Mouse (Mus musculus) thymus, adult 2 months (tissue): ENCODE measurements around the gene Clk1. TPM values are rescaled to one million over a fixed set of nuclear protein-coding genes. Genes with fewer than 3 reads are reported as not detected.

Experiments used
- DNase-seq: peaks from one replicate; pipeline ENCODE4 v3.0.0; 2021
- H3K27ac ChIP-seq: fragments of 200-500 bp; 2 replicates; pipeline ENCODE4 v1.5.1; 2012; ENCODE audit warnings: low read length, control low read depth; ENCODE audit not compliant: control insufficient read depth, insufficient read depth
- H3K27me3 ChIP-seq: fragments of 200-500 bp; 2 replicates; pipeline ENCODE4 v1.6.1; 2012; ENCODE audit warnings: mild to moderate bottlenecking, low read length, moderate library complexity, mixed read lengths; ENCODE audit not compliant: control insufficient read depth, insufficient read depth
- H3K36me3 ChIP-seq: fragments of 200-500 bp; 2 replicates; pipeline ENCODE4 v1.6.1; 2012; ENCODE audit warnings: mild to moderate bottlenecking, low read length, moderate library complexity; ENCODE audit not compliant: control insufficient read depth, insufficient read depth
- H3K4me1 ChIP-seq: fragments of 200-500 bp; replicated peaks from 2 replicates; pipeline ENCODE4 v1.6.1; 2012; ENCODE audit warnings: low read length; ENCODE audit not compliant: control insufficient read depth, insufficient read depth
- H3K4me3 ChIP-seq: fragments of 200-500 bp; 2 replicates; pipeline ENCODE4 v1.5.1; 2012; ENCODE audit warnings: mild to moderate bottlenecking, low read length, control low read depth, moderate library complexity; ENCODE audit not compliant: control insufficient read depth, insufficient read depth
- CTCF ChIP-seq: fragments of 200-500 bp; IDR thresholded peaks from 2 replicates; pipeline ENCODE4 v1.5.1; 2012; ENCODE audit warnings: mild to moderate bottlenecking, control low read depth, low read length, moderate library complexity, borderline replicate concordance; ENCODE audit not compliant: control insufficient read depth, poor library complexity, insufficient read depth; ENCODE audit errors: extremely low read depth
- POLR2A ChIP-seq: fragments of 200-500 bp; IDR thresholded peaks from 2 replicates; pipeline ENCODE4 v1.6.1; 2012; ENCODE audit warnings: mild to moderate bottlenecking, low read length, control low read depth, moderate library complexity; ENCODE audit not compliant: control insufficient read depth, poor library complexity, insufficient read depth; ENCODE audit errors: extremely low read depth
- WGBS: fragments of 180-500 bp; shearing (Covaris S2); methylation state at CpG from one replicate; pipeline ENCODE4 v1.1.7; 2018; 5-methylcytosine and 5-hydroxymethylcytosine counted together
- polyA plus RNA-seq: library from polyadenylated mRNA; depleted of rRNA; stranded (reverse); fragments of >200 nt; gene quantifications from 2 replicates; pipeline ENCODE4 v1.2.3, GENCODE M21; 2012; rRNA removed

Clk1 gene
- polyA plus RNA-seq, result 85.3 and 112 TPM in 2 replicates

- Histone ChIP-seq H3K36me3 (peaks cover 27% of the 10 kb centered on the region), H3K4me3 (peak within 1 kb of the TSS; percentile 97), H3K4me1 (peaks cover 8% of the 10 kb centered on the region), H3K27me3 (no peaks in the 10 kb centered on the region), H3K27ac (peak within 1 kb of the TSS; percentile 99)
- DNase-seq, result peak; percentile 96
- TF ChIP-seq POLR2A (peak; percentile 95), CTCF (0 out of 2 replicates have a peak, but pooled peaks have one; percentile 39)
- WGBS, result under 1% methylated on average over 79 of the region's 79 CpGs
Measured at GRCm38 (mm10) chr1:58423371-58424248, at the start of gene Clk1. TSS of gene Clk1 (minus strand) at chr1:58424066.

GRCm38 (mm10) chr1:58465561-58465960 lies 41.7 kb upstream of the Clk1 start:
- H3K27me3 ChIP-seq, result no peaks in the 10 kb centered on the region
- H3K27ac ChIP-seq, result no peak overlapping the region
- H3K4me3 ChIP-seq, result no peak overlapping the region
- H3K36me3 ChIP-seq, result peaks cover 38% of the 10 kb centered on the region
- TF ChIP-seq POLR2A (no peak), CTCF (no peak)
- WGBS, result 97% methylated on average over 4 of the region's 4 CpGs
- H3K4me1 ChIP-seq, result no peaks in the 10 kb centered on the region
- no peak for DNase-seq

GRCm38 (mm10) chr1:58465042-58465441 lies 41.2 kb upstream of the Clk1 start:
- no peak for TF ChIP-seq CTCF
- no peak for TF ChIP-seq POLR2A
- Histone ChIP-seq H3K27me3 (no peaks in the 10 kb centered on the region), H3K4me1 (no peaks in the 10 kb centered on the region), H3K4me3 (no peak overlapping the region), H3K27ac (no peak overlapping the region), H3K36me3 (peaks cover 38% of the 10 kb centered on the region)
- no peak for DNase-seq
- WGBS, result 96% methylated on average over 4 of the region's 4 CpGs

- TF ChIP-seq CTCF, result no peak
- TF ChIP-seq POLR2A, result no peak
- 91% methylated on average over 2 of the region's 2 CpGs for WGBS
- Histone ChIP-seq H3K36me3 (peaks cover 36% of the 10 kb centered on the region), H3K27me3 (no peaks in the 10 kb centered on the region), H3K4me3 (no peak overlapping the region), H3K27ac (no peak overlapping the region), H3K4me1 (no peaks in the 10 kb centered on the region)
- no peak for DNase-seq
Measured at GRCm38 (mm10) chr1:58463935-58464334, 40.1 kb upstream of the Clk1 start.

GRCm38 (mm10) chr1:58460566-58460965 lies 36.7 kb upstream of the Clk1 start:
- no peak overlapping the region for H3K4me3 ChIP-seq
- H3K27ac ChIP-seq, result no peak overlapping the region
- no peak for DNase-seq
- no peaks in the 10 kb centered on the region for H3K4me1 ChIP-seq
- 98% methylated on average over 3 of the region's 3 CpGs for WGBS
- peaks cover 46% of the 10 kb centered on the region for H3K36me3 ChIP-seq
- no peaks in the 10 kb centered on the region for H3K27me3 ChIP-seq
- no peak for TF ChIP-seq POLR2A
- no peak for TF ChIP-seq CTCF

GRCm38 (mm10) chr1:58458867-58459266 lies 35.0 kb upstream of the Clk1 start:
- WGBS, result 94% methylated on average over 2 of the region's 2 CpGs
- TF ChIP-seq POLR2A (no peak), CTCF (no peak)
- Histone ChIP-seq H3K36me3 (peaks cover 36% of the 10 kb centered on the region), H3K27ac (no peak overlapping the region), H3K4me1 (no peaks in the 10 kb centered on the region), H3K27me3 (no peaks in the 10 kb centered on the region), H3K4me3 (no peak overlapping the region)
- DNase-seq, result no peak

GRCm38 (mm10) chr1:58458175-58458574 lies 34.3 kb upstream of the Clk1 start:
- DNase-seq, result no peak
- TF ChIP-seq CTCF, result no peak
- no peak for TF ChIP-seq POLR2A
- Histone ChIP-seq H3K27ac (no peak overlapping the region), H3K4me3 (no peak overlapping the region), H3K36me3 (peaks cover 34% of the 10 kb centered on the region), H3K4me1 (no peaks in the 10 kb centered on the region), H3K27me3 (no peaks in the 10 kb centered on the region)
- WGBS, result 95% methylated on average over 5 of the region's 5 CpGs
